Mouse (Mus musculus) liver, adult 2 months (tissue): ENCODE data around the gene C2cd4a.

Experiments
- CTCF ChIP-seq: fragments of 200-500 bp; IDR thresholded peaks from 2 replicates; pipeline ENCODE4 v1.5.1; 2011; ENCODE audit warnings: low read depth, low read length, control low read depth
- POLR2A ChIP-seq: fragments of 200-500 bp; IDR thresholded peaks from 2 replicates; pipeline ENCODE4 v1.6.1; 2011; ENCODE audit warnings: low read length, control low read depth; ENCODE audit not compliant: insufficient read depth; ENCODE audit errors: extremely low read depth

DNA sequence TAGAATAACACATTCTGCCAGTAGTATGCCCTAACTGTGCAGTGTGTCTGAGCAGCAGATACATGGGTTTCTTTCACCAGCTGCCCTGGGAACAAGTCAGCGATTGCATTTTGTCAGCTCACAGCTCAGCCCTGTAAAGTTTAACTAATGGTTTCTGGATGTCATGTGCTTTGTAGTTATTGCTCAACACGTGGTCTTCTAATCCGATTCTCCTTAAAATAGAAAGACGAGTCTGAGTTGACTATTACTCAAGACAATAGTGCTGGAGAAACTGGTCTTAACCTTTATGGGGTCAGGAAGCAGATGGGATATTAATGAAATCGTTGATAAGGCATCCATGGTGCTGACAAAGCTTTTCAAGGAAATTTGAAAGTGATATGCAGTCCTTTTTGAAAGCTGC, 10.7 kb upstream of the C2cd4a start:
- TF ChIP-seq POLR2A (no peak), CTCF (no peak)
